Mouse (Mus musculus) Patski (cell line): ENCODE results near the gene Loxl1. TPM values are rescaled to one million over a fixed set of nuclear protein-coding genes. Genes with fewer than 3 reads are reported as not detected.

ENCODE experiments used
- ATAC-seq: fragments of 100-300 bp; one replicate; pipeline ENCODE4 v1.8.0; 2021
- CTCF ChIA-PET: fragments of 350-600 bp; sonication (Branson Sonifier 250); formaldehyde crosslinking; loops from one replicate; lab custom pipeline; 2022; ENCODE audit warnings: inconsistent platforms; lab: Charles Lee
- POLR2A ChIA-PET: fragments of 350-600 bp; sonication (Branson Sonifier 250); formaldehyde crosslinking; loops from one replicate; lab custom pipeline; 2022; ENCODE audit warnings: antibody characterized with exemption, inconsistent platforms; lab: Charles Lee
- DNase-seq: peaks from one replicate; pipeline ENCODE4 v3.0.0-alpha.2; 2011; ENCODE audit warnings: low read depth, low spot score
- H3K27me3 ChIP-seq: fragments of 371-371 bp; one replicate; pipeline ENCODE4 v1.5.1; 2021
- CTCF ChIP-seq: fragments of 100-300 bp; IDR thresholded peaks from one replicate; pipeline ENCODE4 v1.5.1; 2021
- in situ Hi-C: fragments of 300-500 bp; cut with MboI; formaldehyde crosslinking; loops from 3 replicates; pipeline ENCODE4 v1.11.1; 2018; ENCODE audit warnings: low pct_unique_long_range_greater_than_20kb, mixed read lengths
- polyA plus RNA-seq: library from polyadenylated mRNA; unstranded; gene quantifications from one replicate; pipeline ENCODE4 v1.2.3, GENCODE M21; 2021

Loxl1 gene
- polyA plus RNA-seq, 1 experiment from 2014 or later = 139 TPM

DNA sequence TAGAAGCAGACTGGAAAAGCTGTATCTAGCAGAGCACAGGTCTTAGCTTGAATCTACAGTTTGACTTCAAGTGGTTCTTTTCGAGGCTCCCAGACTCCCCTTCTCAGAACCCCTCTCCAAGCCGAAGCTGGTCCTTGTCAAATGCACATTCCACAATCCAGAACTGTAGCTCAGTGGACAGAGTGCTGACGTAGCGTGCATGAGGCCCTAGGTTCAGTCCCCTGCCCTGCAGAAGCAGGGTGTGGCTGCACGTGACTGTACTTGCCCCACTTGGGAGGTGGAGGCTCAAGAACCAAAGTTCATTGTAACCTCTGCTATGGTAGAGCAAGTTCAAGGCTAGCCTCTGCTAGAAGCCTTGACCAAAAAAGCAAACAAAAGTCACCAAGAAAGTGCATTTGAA, 33.2 kb downstream of the Loxl1 start:
- ATAC-seq = no peak
- no peaks in the 10 kb centered on the region for H3K27me3 ChIP-seq
- ChIA-PET POLR2A (interaction anchor here (0.9 kb wide), 1 partner anchor 27 kb away, joined by 3 read pairs; no protein-coding TSS in a partner anchor), CTCF (interaction anchor here (1.3 to 4.6 kb wide), 5 partner anchors 13 to 60 kb away, joined by 4 to 37 read pairs (median 9); partner anchors contain the start of gene Pml)
- DNase-seq = no peak
- no peak for TF ChIP-seq CTCF
- in situ Hi-C loops = no loop called here

DNA sequence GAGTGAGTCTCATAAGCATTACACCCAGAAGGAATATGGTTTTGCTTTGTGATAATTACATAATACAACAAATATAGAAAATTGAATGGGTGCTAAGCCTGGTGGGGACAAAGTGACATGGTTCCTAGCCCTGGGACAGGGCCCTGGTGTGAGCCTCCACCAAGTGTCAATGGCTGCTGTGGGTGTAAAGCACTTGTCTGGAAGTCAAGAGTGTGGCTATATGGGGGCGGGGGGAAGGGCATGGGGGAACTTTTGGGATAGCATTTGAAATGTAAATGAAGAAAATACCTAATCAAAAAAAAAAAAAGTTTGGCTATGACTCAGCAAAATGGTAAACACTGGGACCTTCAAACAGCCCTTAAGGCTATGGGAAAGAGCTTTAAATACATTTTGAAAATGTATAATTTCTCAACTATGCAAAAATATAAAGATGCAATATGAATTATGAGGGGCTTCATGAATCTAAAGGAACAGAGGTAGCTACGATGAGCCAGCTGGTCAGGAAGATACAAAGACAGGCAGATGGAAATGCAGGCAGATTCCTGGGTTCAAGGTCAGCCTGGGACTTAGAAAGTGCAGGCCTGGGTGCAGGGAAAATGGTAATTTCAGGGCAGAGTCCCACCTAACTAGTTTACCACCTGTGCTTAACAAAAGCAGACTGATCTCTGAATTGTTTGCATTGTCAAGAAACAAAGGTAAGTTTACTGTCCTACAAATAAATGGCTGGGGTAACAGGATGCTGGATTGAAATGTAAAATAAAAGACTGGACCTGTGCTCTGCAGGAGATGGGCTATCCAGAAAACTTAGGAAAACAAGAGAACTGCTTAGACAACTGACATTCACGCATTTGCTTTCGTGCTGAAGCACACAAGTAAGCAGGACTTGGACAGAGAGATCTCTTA, 33.9 kb downstream of the Loxl1 start:
- POLR2A ChIA-PET = interaction anchor here (1.0 kb wide), 1 partner anchor 25 kb away, joined by 3 read pairs; no protein-coding TSS in a partner anchor
- CTCF ChIA-PET = interaction anchor here (4.0 to 4.6 kb wide), 2 partner anchors 32 to 55 kb away, joined by 23 to 37 read pairs; no protein-coding TSS in a partner anchor
- DNase-seq (no peak), ATAC-seq (no peak)
- TF ChIP-seq CTCF = no peak
- H3K27me3 ChIP-seq = no peaks in the 10 kb centered on the region
- in situ Hi-C loops = no loop called here

DNA sequence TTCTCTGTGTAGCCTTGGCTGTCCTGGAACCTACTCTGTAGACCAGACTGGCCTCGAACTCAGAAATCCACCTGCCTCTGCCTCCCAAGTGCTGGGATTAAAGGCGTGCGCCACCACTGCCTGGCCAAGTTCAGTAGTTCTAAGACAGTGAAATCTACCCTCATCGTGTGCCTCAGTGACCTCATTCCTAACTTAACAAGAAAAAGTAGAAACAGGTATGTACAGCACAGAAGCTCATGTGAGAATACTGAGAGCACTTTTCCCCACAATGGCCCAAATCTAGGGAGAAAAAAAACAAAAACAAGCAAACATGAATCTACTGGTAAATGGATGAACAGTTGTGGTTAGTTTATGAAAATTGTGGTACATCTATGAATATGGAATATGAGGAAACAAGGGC, 34.7 kb downstream of the Loxl1 start:
- POLR2A ChIA-PET = interaction anchor here (1.0 kb wide), 1 partner anchor 24 kb away, joined by 3 read pairs; no protein-coding TSS in a partner anchor
- CTCF ChIA-PET = interaction anchor here (4.0 kb wide), 1 partner anchor 31 kb away, joined by 23 read pairs; no protein-coding TSS in a partner anchor

DNA sequence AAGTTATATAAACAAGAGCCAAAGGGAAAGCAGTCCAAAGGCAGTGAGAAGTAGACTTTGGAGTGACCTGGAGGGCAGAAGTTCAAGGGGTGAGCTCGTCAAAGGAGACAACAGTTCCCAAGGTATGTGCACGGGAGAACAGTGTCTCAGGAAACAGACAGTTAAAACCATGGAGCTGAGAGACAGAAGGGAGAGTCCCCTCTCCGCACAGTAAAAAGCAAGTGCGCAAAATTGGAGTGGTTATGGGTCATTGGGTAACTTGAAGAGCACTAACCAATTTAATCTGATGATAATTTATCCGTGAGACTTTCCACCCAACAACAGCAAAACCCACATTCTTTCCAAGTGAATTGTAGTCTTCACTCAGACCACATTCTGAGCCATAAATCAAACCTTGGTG, 36.6 kb downstream of the Loxl1 start:
- DNase-seq (no peak), ATAC-seq (no peak)
- no peak for TF ChIP-seq CTCF
- ChIA-PET POLR2A (no interaction called here), CTCF (interaction anchor here (1.0 to 2.0 kb wide), 5 partner anchors 22 to 50 kb away, joined by 3 to 7 read pairs (median 6); partner anchors contain the start of genes Pml and Stoml1)
- H3K27me3 ChIP-seq = no peaks in the 10 kb centered on the region
- in situ Hi-C loops = no loop called here

More for the DNA sequence above, 34.7 kb downstream of the Loxl1 start:
- TF ChIP-seq CTCF = no peak
- no peak for ATAC-seq
- no peaks in the 10 kb centered on the region for H3K27me3 ChIP-seq
- DNase-seq = no peak
- in situ Hi-C loops = no loop called here

DNA sequence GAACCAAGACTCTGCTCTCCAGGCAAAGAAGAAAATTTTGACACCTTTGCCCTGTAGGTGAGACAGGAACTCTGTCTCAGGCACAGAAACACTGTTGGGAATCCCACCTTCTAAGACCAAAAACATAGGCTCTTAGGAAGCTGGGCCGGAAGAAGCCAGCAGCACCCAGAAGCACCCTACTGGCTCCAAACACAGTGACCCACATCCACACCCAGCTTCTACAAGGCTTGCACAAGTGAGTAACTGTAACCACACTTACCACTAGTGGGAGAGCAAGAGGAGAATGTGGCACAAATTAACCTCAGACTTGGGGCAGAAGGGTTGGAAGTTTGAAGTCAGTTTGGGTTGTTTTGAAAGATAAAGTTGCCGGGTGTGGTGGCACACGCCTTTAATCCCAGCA, 37.2 kb downstream of the Loxl1 start:
- CTCF ChIA-PET = interaction anchor here (1.2 to 4.1 kb wide), 5 partner anchors 22 to 237 kb away, joined by 5 to 15 read pairs (median 6); partner anchors contain the start of genes Pml and Stoml1
- POLR2A ChIA-PET = no interaction called here
- peak; percentile 15 for TF ChIP-seq CTCF
- in situ Hi-C loops = no loop called here
- ATAC-seq (no peak), DNase-seq (no peak)
- no peaks in the 10 kb centered on the region for H3K27me3 ChIP-seq

DNA sequence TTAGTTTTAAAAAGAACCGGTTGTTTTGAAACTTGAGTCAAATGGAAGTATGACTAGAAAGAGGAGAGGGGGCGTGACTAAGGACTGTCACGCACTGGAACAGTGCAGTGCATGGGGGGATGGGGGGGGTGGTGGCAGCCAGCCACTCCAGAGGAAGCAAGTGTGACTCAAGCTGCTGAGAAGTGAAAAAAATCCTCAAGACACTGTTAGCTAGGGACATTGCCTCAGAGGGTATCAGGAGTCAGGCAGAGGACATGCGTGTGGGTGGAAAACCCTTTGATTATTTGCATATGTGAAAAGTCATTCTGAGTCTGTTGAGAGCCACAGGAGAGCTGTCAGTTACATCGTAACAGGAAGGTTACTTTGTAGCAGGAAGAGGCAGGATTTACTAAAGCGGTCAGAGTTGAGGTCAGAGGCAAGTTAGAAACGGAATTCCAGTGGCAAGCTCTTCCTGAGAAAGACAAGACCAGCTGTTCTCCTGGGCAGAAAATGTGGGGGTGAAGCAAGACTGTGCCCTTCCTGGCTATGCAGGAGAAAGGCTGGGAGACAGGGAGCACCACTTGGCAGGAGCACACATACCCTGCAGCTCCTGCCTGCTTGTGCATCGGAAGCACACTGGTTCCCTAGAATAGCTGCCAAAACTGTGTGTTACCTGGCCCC, 37.7 kb downstream of the Loxl1 start:
- in situ Hi-C loops = no loop called here
- ATAC-seq = peak; percentile 69
- ChIA-PET CTCF (interaction anchor here (1.2 to 4.1 kb wide), 5 partner anchors 21 to 237 kb away, joined by 5 to 15 read pairs (median 6); partner anchors contain the start of genes Pml and Stoml1), POLR2A (no interaction called here)
- TF ChIP-seq CTCF = no peak
- no peak for DNase-seq
- no peaks in the 10 kb centered on the region for H3K27me3 ChIP-seq

DNA sequence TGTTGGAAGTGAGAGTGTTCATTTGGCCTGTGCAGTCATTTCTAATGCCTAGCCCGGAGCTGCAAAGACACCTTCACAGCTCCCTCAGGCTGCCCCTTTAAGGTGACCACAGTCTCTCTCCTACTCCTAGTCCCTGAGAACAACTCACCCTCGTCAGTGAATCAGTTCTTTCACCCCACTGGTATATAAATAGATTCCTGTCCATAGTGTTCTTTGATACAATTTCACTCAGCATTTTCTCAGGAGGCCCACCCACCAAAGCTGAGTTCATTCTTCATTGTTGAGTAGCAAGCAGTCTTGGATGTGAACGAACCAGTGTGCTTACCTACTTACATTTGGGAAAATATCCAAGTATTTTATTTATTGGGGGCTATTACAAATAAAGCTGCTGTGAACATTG, 38.4 kb downstream of the Loxl1 start:
- DNase-seq (no peak), ATAC-seq (no peak)
- ChIA-PET CTCF (interaction anchor here (0.9 to 4.1 kb wide), 6 partner anchors 19 to 236 kb away, joined by 3 to 15 read pairs (median 6); partner anchors contain the start of genes Pml and Stoml1), POLR2A (interaction anchor here (0.6 kb wide), 1 partner anchor 26 kb away, joined by 3 read pairs; no protein-coding TSS in a partner anchor)
- H3K27me3 ChIP-seq = no peaks in the 10 kb centered on the region
- TF ChIP-seq CTCF = no peak
- in situ Hi-C loops = no loop called here

- ChIA-PET CTCF (interaction anchor here (0.9 to 4.1 kb wide), 3 partner anchors 18 to 48 kb away, joined by 3 to 15 read pairs (median 4); no protein-coding TSS in a partner anchor), POLR2A (interaction anchor here (0.6 kb wide), 1 partner anchor 26 kb away, joined by 3 read pairs; no protein-coding TSS in a partner anchor)
- in situ Hi-C loops = no loop called here
- ATAC-seq (no peak), DNase-seq (no peak)
- no peaks in the 10 kb centered on the region for H3K27me3 ChIP-seq
- no peak for TF ChIP-seq CTCF
Measured at GRCm38 (mm10) chr9:58274101-58274604, 38.8 kb downstream of the Loxl1 start.

DNA sequence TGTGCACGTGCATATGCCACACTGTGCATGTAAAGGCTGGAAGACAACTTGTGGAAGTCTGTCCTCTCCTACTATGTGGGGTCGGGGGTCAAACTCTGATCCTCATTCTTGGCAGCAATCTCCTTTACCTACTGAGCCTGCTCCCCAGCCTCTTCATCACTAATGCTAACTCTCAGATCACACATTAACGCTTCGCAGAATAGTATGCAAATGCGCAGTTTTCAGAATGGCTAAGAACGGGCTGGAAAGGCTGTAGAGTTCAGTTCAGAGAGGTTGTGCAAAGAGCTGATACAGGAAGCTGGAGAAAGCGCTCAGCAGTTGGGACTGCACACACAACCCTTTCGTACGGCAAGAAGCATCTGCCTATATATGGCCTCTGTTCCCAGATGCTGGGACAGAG, 40.1 kb downstream of the Loxl1 start:
- DNase-seq (no peak), ATAC-seq (no peak)
- H3K27me3 ChIP-seq = no peaks in the 10 kb centered on the region
- no peak for TF ChIP-seq CTCF
- in situ Hi-C loops = no loop called here
- CTCF ChIA-PET = interaction anchor here (1.6 to 4.1 kb wide), 2 partner anchors 19 to 25 kb away, joined by 4 to 15 read pairs; partner anchors contain the start of gene Stoml1
- POLR2A ChIA-PET = interaction anchor here (1.2 kb wide), 1 partner anchor 19 kb away, joined by 3 read pairs; the partner anchor contains the start of gene Stoml1
